Comparison of ENCODE assay signal across 21 mouse cellular contexts in the genomic region with DNA sequence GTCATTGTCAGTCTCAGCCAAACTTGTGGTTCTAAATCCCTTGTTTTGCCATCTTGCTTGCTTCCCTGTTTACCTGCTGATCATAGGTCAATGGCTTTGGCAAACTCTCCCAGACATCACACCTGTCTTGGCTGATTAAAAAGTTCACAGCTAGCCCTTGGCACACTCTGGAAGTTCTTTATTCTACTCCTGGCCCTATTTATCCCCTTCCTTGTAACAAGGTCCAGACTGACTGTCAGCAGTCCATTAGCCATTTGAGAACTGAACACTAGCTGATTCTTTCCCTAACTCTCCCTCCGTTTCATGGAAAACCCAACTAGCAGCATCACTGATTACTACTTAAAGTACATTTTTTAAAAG. TPM values are rescaled to one million over a fixed set of nuclear protein-coding genes. Genes with fewer than 3 reads are reported as not detected.
DNase-seq lines count a peak whose midpoint lies in the region; ATAC-seq lines count a peak whose summit lies in the region.
"Had no signal": no experiment of that assay in that cellular context is flagged by ENCODE, and none has a peak within 500 bp of the region (broad histone marks: within the 10 kb centered on the region; RNA-seq: fewer than 3 reads in every experiment).

No protein-coding gene starts in this region.

- 23% methylated on average over 1 of the region's 1 CpGs for WGBS in hindbrain, embryonic 15.5 days
- WGBS in hindbrain, embryonic 14.5 days: 17% methylated on average over 1 of the region's 1 CpGs
- whole genome bisulfite sequencing in midbrain, embryonic 12.5 days: 36% methylated on average over 1 of the region's 1 CpGs
- 30% methylated on average over 1 of the region's 1 CpGs for WGBS in midbrain, embryonic 16.5 days
- 23% methylated on average over 1 of the region's 1 CpGs for WGBS in forebrain, embryonic 12.5 days
- 9% methylated on average over 1 of the region's 1 CpGs for WGBS in forebrain, embryonic 16.5 days

- peak; percentile 36; the same call in 1 of the 2 replicates for ATAC-seq in hindbrain, embryonic 15.5 days (ENCODE audit: low FRiP score, low read depth)
- ATAC-seq in hindbrain, embryonic 14.5 days (ENCODE audit: low FRiP score): no peak; the same call in 1 of the 2 replicates
- ATAC-seq in midbrain, embryonic 12.5 days (ENCODE audit: low FRiP score, low read depth): 0 out of 2 replicates have a peak, but pooled peaks have one; percentile 29
- ATAC-seq in midbrain, embryonic 16.5 days: no peak
- ATAC-seq in forebrain, embryonic 12.5 days (ENCODE audit: low FRiP score): peak; percentile 43; the same call in 1 of the 2 replicates
- ATAC-seq in forebrain, embryonic 16.5 days: peak; percentile 57
- ATAC-seq: intestine, embryonic 15.5 days; liver, postnatal 0 days; lung, postnatal 0 days had no signal

- no peak overlapping the region for H3K4me3 ChIP-seq in hindbrain, embryonic 15.5 days
- H3K4me3 ChIP-seq in hindbrain, embryonic 14.5 days (replicated peaks; ENCODE audit: low read length): no peak overlapping the region
- no peak overlapping the region for H3K4me3 ChIP-seq in midbrain, embryonic 12.5 days
- no peak overlapping the region for H3K4me3 ChIP-seq in midbrain, embryonic 16.5 days (ENCODE audit: low read depth, low read length)
- H3K4me3 ChIP-seq in forebrain, embryonic 12.5 days (replicated peaks): no peak overlapping the region
- H3K4me3 ChIP-seq in forebrain, embryonic 16.5 days (replicated peaks; ENCODE audit: low read length): no peak overlapping the region
- H3K4me3 ChIP-seq: heart, embryonic 10.5 days; intestine, embryonic 15.5 days; limb, embryonic 10.5 days had no signal

- H3K36me3 ChIP-seq in hindbrain, embryonic 15.5 days: no peaks in the 10 kb centered on the region
- H3K36me3 ChIP-seq in hindbrain, embryonic 14.5 days (replicated peaks; ENCODE audit: control insufficient read depth, insufficient read depth): no peaks in the 10 kb centered on the region
- no peaks in the 10 kb centered on the region for H3K36me3 ChIP-seq in midbrain, embryonic 12.5 days
- H3K36me3 ChIP-seq in midbrain, embryonic 16.5 days (ENCODE audit: control insufficient read depth, insufficient read depth, low read length): no peaks in the 10 kb centered on the region
- no peaks in the 10 kb centered on the region for H3K36me3 ChIP-seq in forebrain, embryonic 12.5 days (replicated peaks)
- H3K36me3 ChIP-seq in forebrain, embryonic 16.5 days (ENCODE audit: control insufficient read depth, insufficient read depth): no peaks in the 10 kb centered on the region
- H3K36me3 ChIP-seq: heart, embryonic 10.5 days; intestine, embryonic 15.5 days; limb, embryonic 10.5 days had no signal

- no peak for DNase-seq in hindbrain, embryonic 14.5 days (ENCODE audit: low spot score)
- DNase-seq in right cerebral cortex, adult 18-20 months: no peak
- DNase-seq: adrenal gland, postnatal 25 days; cerebellum, adult 9-10 months; gastrocnemius, postnatal 10 days; heart, postnatal 4 days; kidney, adult 9 months; liver, postnatal 0 days; right cerebral cortex, postnatal 14 days had no signal

- no peaks in the 10 kb centered on the region for H3K27me3 ChIP-seq in hindbrain, embryonic 15.5 days
- H3K27me3 ChIP-seq in hindbrain, embryonic 14.5 days (ENCODE audit: control insufficient read depth, insufficient read depth, low read length): no peaks in the 10 kb centered on the region
- H3K27me3 ChIP-seq in midbrain, embryonic 12.5 days: no peaks in the 10 kb centered on the region
- H3K27me3 ChIP-seq in midbrain, embryonic 16.5 days (ENCODE audit: control insufficient read depth, insufficient read depth, low read depth, low read length): no peaks in the 10 kb centered on the region
- H3K27me3 ChIP-seq in forebrain, embryonic 12.5 days: no peaks in the 10 kb centered on the region
- no peaks in the 10 kb centered on the region for H3K27me3 ChIP-seq in forebrain, embryonic 16.5 days (replicated peaks; ENCODE audit: control insufficient read depth, insufficient read depth, low read length)
- H3K27me3 ChIP-seq: intestine, embryonic 15.5 days had no signal

- H3K4me2 ChIP-seq in hindbrain, embryonic 15.5 days: no peak overlapping the region
- no peak overlapping the region for H3K4me2 ChIP-seq in hindbrain, embryonic 14.5 days (replicated peaks)
- H3K4me2 ChIP-seq in midbrain, embryonic 12.5 days (replicated peaks): no peak overlapping the region
- no peak overlapping the region for H3K4me2 ChIP-seq in midbrain, embryonic 16.5 days (ENCODE audit: low read length)
- no peak overlapping the region for H3K4me2 ChIP-seq in forebrain, embryonic 12.5 days
- no peak overlapping the region for H3K4me2 ChIP-seq in forebrain, embryonic 16.5 days (ENCODE audit: low read length)
- H3K4me2 ChIP-seq: intestine, embryonic 15.5 days; liver, embryonic 11.5 days had no signal

- H3K27ac ChIP-seq in hindbrain, embryonic 15.5 days (replicated peaks): no peak overlapping the region
- H3K27ac ChIP-seq in hindbrain, embryonic 14.5 days: no peak overlapping the region
- H3K27ac ChIP-seq in midbrain, embryonic 12.5 days (replicated peaks): no peak overlapping the region
- no peak overlapping the region for H3K27ac ChIP-seq in midbrain, embryonic 16.5 days (ENCODE audit: low read length)
- H3K27ac ChIP-seq in forebrain, embryonic 12.5 days: peak overlapping the region; percentile 70
- no peak overlapping the region for H3K27ac ChIP-seq in forebrain, embryonic 16.5 days (ENCODE audit: low read length)
- H3K27ac ChIP-seq: heart, embryonic 10.5 days; intestine, embryonic 15.5 days; limb, embryonic 10.5 days; macrophage; stomach, postnatal 0 days had no signal

- peaks cover 8% of the 10 kb centered on the region for H3K4me1 ChIP-seq in hindbrain, embryonic 15.5 days (replicated peaks)
- peaks cover 7% of the 10 kb centered on the region for H3K4me1 ChIP-seq in hindbrain, embryonic 14.5 days (replicated peaks; ENCODE audit: control insufficient read depth, insufficient read depth, low read length)
- peaks cover 12% of the 10 kb centered on the region for H3K4me1 ChIP-seq in midbrain, embryonic 12.5 days
- H3K4me1 ChIP-seq in midbrain, embryonic 16.5 days (ENCODE audit: control insufficient read depth, insufficient read depth, low read length): no peaks in the 10 kb centered on the region; the same call in 1 of the 2 replicates
- peaks cover 16% of the 10 kb centered on the region for H3K4me1 ChIP-seq in forebrain, embryonic 12.5 days
- peaks cover 14% of the 10 kb centered on the region for H3K4me1 ChIP-seq in forebrain, embryonic 16.5 days (replicated peaks; ENCODE audit: control insufficient read depth, insufficient read depth, low read length)
- H3K4me1 ChIP-seq: heart, embryonic 10.5 days; intestine, embryonic 15.5 days; limb, embryonic 10.5 days had no signal

- H3K9ac ChIP-seq in hindbrain, embryonic 15.5 days: no peak overlapping the region
- no peak overlapping the region for H3K9ac ChIP-seq in hindbrain, embryonic 14.5 days
- H3K9ac ChIP-seq in midbrain, embryonic 12.5 days (replicated peaks): no peak overlapping the region
- H3K9ac ChIP-seq in midbrain, embryonic 16.5 days (ENCODE audit: low read depth, low read length): no peak overlapping the region
- no peak overlapping the region for H3K9ac ChIP-seq in forebrain, embryonic 12.5 days
- no peak overlapping the region for H3K9ac ChIP-seq in forebrain, embryonic 16.5 days (replicated peaks; ENCODE audit: low read depth, low read length)
- H3K9ac ChIP-seq: intestine, embryonic 15.5 days; liver, postnatal 0 days had no signal

- H3K9me3 ChIP-seq in hindbrain, embryonic 15.5 days: no peaks in the 10 kb centered on the region
- H3K9me3 ChIP-seq in hindbrain, embryonic 14.5 days (ENCODE audit: control insufficient read depth, low read length): no peaks in the 10 kb centered on the region
- no peaks in the 10 kb centered on the region for H3K9me3 ChIP-seq in midbrain, embryonic 12.5 days
- no peaks in the 10 kb centered on the region for H3K9me3 ChIP-seq in midbrain, embryonic 16.5 days (replicated peaks; ENCODE audit: control insufficient read depth, low read length, poor library complexity, severe bottlenecking)
- H3K9me3 ChIP-seq in forebrain, embryonic 12.5 days: no peaks in the 10 kb centered on the region
- H3K9me3 ChIP-seq in forebrain, embryonic 16.5 days (ENCODE audit: control insufficient read depth, low read length): no peaks in the 10 kb centered on the region
- H3K9me3 ChIP-seq: heart, embryonic 10.5 days; intestine, embryonic 15.5 days; limb, embryonic 10.5 days had no signal

RNA-seq across cellular contexts. Expression of gene Dnajc21, which starts 48.6 kb away (rescaled TPM):
- 13.6 and 13.8 TPM in 2 replicates for polyA plus RNA-seq in hindbrain, embryonic 15.5 days (2015; fragmentation: Nextera tagmentation; extraction: Ambion mirVana)
- polyA plus RNA-seq in hindbrain, embryonic 14.5 days (2014; fragmentation: Nextera tagmentation; extraction: Ambion mirVana): 12.5 and 13.0 TPM in 2 replicates
- polyA plus RNA-seq in midbrain, embryonic 12.5 days (2016; fragmentation: Nextera tagmentation; extraction: Ambion mirVana): 16.3 and 18.6 TPM in 2 replicates
- 8.3 and 8.5 TPM in 2 replicates for polyA plus RNA-seq in midbrain, embryonic 16.5 days (2015; fragmentation: Nextera tagmentation; extraction: Ambion mirVana)
- polyA plus RNA-seq in forebrain, embryonic 12.5 days (2016; fragmentation: Nextera tagmentation; extraction: Ambion mirVana): 15.7 and 16.2 TPM in 2 replicates
- polyA plus RNA-seq in forebrain, embryonic 16.5 days (2015; fragmentation: Nextera tagmentation; extraction: Ambion mirVana): 7.5 and 9.9 TPM in 2 replicates

Comparison
In these comparisons a context has a peak if more than half of its experiments do, and no peak if none do; other contexts are left out.
1. ATAC-seq: peak in hindbrain, embryonic 15.5 days (single experiment), midbrain, embryonic 12.5 days (single experiment), forebrain, embryonic 12.5 days (single experiment) and forebrain, embryonic 16.5 days (single experiment); none in hindbrain, embryonic 14.5 days (single experiment) and midbrain, embryonic 16.5 days (single experiment).